Comparison of ENCODE assay signal across 7 mouse cellular contexts in the genomic region with DNA sequence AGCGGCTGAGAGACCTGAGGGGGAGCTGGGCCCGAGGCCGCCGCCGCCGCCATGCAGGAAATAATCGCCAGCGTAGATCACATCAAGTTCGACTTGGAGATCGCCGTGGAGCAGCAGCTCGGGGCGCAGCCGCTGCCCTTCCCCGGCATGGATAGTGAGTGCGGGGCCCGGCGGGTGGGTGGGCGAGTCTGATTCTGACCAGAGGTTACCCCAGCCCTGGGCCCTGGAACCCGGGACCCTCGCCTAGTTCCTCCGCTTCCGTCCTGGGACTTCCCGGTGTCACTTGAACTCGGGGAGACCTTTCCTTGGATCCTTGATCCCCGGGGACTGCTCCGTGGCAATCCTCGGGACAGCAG. TPM values are rescaled to one million over a fixed set of nuclear protein-coding genes. Genes with fewer than 3 reads are reported as not detected.
A peak's percentile ranks its signal among the peaks of the same experiment; 100 is the strongest.
DNase-seq lines count a peak whose midpoint lies in the region; ATAC-seq and TF ChIP-seq lines count a peak whose summit lies in the region.

No protein-coding gene starts in this region.

- peak overlapping the region; percentile 96 for H3K9ac ChIP-seq in forebrain, embryonic 13.5 days
- peak overlapping the region; percentile 83 for H3K9ac ChIP-seq in liver, adult 2 months (ENCODE audit: low read depth, low read length)

- under 1% methylated on average over 28 of the region's 28 CpGs for WGBS in spleen, adult 2 months
- under 1% methylated on average over 27 of the region's 28 CpGs for WGBS in forebrain, embryonic 13.5 days
- WGBS in liver, adult 2 months, result 0% methylated on average over 28 of the region's 28 CpGs

- H3K4me3 ChIP-seq in spleen, adult 2 months (ENCODE audit: extremely low read depth, insufficient read depth, insufficient read length), result peak overlapping the region; percentile 84
- peak overlapping the region; percentile 95 for H3K4me3 ChIP-seq in forebrain, embryonic 13.5 days
- peak overlapping the region; percentile 74 for H3K4me3 ChIP-seq in liver, adult 2 months (ENCODE audit: insufficient read depth, low read depth, low read length)

- H3K36me3 ChIP-seq in spleen, adult 2 months (ENCODE audit: control insufficient read depth, insufficient read depth, low read length), result peaks cover 10% of the 10 kb centered on the region
- H3K36me3 ChIP-seq in forebrain, embryonic 13.5 days (ENCODE audit: poor library complexity, severe bottlenecking), result peaks cover 52% of the 10 kb centered on the region
- H3K36me3 ChIP-seq in liver, adult 2 months (ENCODE audit: control insufficient read depth, insufficient read depth, low read length), result no peaks in the 10 kb centered on the region; the same call in 1 of the 2 replicates

- peak overlapping the region; percentile 70 for H3K27ac ChIP-seq in spleen, adult 2 months (ENCODE audit: insufficient read depth, low read length)
- H3K27ac ChIP-seq in forebrain, embryonic 13.5 days, result peak overlapping the region; percentile 75
- peak overlapping the region; percentile 20 for H3K27ac ChIP-seq in liver, adult 2 months (replicated peaks; ENCODE audit: insufficient read depth, low read depth, low read length)

- DNase-seq in spleen, adult 2 months (ENCODE audit: low read depth in 1 of 2, low spot score in 2 of 2), result no peak
- DNase-seq in spleen, adult 18-20 months, result no peak
- DNase-seq in liver, adult 2 months (ENCODE audit: extremely low read depth, low read depth, low spot score), result no peak
- DNase-seq in frontal cortex, postnatal 36 days (ENCODE audit: low spot score in 2 of 2), result no peak
- no peak for DNase-seq in urinary bladder, postnatal 25 days (ENCODE audit: low spot score)
- DNase-seq in spleen, postnatal 10 days (ENCODE audit: low spot score in 2 of 2), result no peak

- no peaks in the 10 kb centered on the region for H3K9me3 ChIP-seq in forebrain, embryonic 13.5 days (replicated peaks)

- TF ChIP-seq CTCF in spleen, adult 2 months (IDR thresholded peaks at IDR 0.05; ENCODE audit: extremely low read depth, insufficient read depth, insufficient read length, insufficient replicate concordance), result no peak
- no peak for TF ChIP-seq CTCF in liver, adult 2 months (IDR thresholded peaks at IDR 0.05; ENCODE audit: low read depth, low read length)

- no peak for TF ChIP-seq POLR2A in spleen, adult 2 months (IDR thresholded peaks at IDR 0.05; ENCODE audit: low read depth, low read length)
- TF ChIP-seq POLR2A in liver, adult 2 months (IDR thresholded peaks at IDR 0.05; ENCODE audit: extremely low read depth, insufficient read depth, low read length), result no peak

- peaks cover 9% of the 10 kb centered on the region; the same call in 1 of the 2 replicates for H3K4me1 ChIP-seq in spleen, adult 2 months (ENCODE audit: control insufficient read depth, insufficient read depth, insufficient read length)
- H3K4me1 ChIP-seq in forebrain, embryonic 13.5 days, result peaks cover 22% of the 10 kb centered on the region
- H3K4me1 ChIP-seq in liver, adult 2 months (ENCODE audit: control insufficient read depth, insufficient read depth, low read length), result peaks cover 7% of the 10 kb centered on the region

- H3K4me2 ChIP-seq in forebrain, embryonic 13.5 days, result peak overlapping the region; percentile 97

- H3K79me2 ChIP-seq in liver, adult 2 months (ENCODE audit: control insufficient read depth, insufficient read depth, low read length), result peaks cover 17% of the 10 kb centered on the region; the same call in 1 of the 2 replicates

- ATAC-seq in forebrain, embryonic 13.5 days, result peak; percentile 77

- no peaks in the 10 kb centered on the region for H3K27me3 ChIP-seq in spleen, adult 2 months (ENCODE audit: control insufficient read depth, insufficient read depth, low read length)
- no peaks in the 10 kb centered on the region for H3K27me3 ChIP-seq in forebrain, embryonic 13.5 days
- no peaks in the 10 kb centered on the region for H3K27me3 ChIP-seq in liver, adult 2 months (ENCODE audit: control insufficient read depth, insufficient read depth, low read length)

RNA-seq across cellular contexts. Expression of a gene that starts 0.3 kb away (rescaled TPM):
- 25.5 and 31.7 TPM in 2 replicates for polyA plus RNA-seq in spleen, adult 2 months (2012; rRNA removed)
- 64.0 and 69.6 TPM in 2 replicates for polyA plus RNA-seq in forebrain, embryonic 13.5 days (2015; fragmentation: Nextera tagmentation; extraction: Ambion mirVana)
- total RNA-seq in liver, adult 2 months (2014; rRNA removed), result 16.4 TPM in 2 replicates
- 16.8 and 20.2 TPM in 2 replicates for polyA plus RNA-seq in liver, adult 2 months (2012; rRNA removed)

RNA-seq across cellular contexts. Expression of a gene that starts 0.4 kb away (rescaled TPM):
- 8.4 and 9.7 TPM in 2 replicates for polyA plus RNA-seq in spleen, adult 2 months (2012; rRNA removed)
- polyA plus RNA-seq in forebrain, embryonic 13.5 days (2015; fragmentation: Nextera tagmentation; extraction: Ambion mirVana), result 20.0 and 21.6 TPM in 2 replicates
- total RNA-seq in liver, adult 2 months (2014; rRNA removed), result 7.2 and 8.3 TPM in 2 replicates
- 7.5 and 7.6 TPM in 2 replicates for polyA plus RNA-seq in liver, adult 2 months (2012; rRNA removed)

RNA-seq across cellular contexts. Expression of a gene that starts 24.6 kb away (rescaled TPM):
- polyA plus RNA-seq in spleen, adult 2 months (2012; rRNA removed), result 48.4 and 49.7 TPM in 2 replicates
- polyA plus RNA-seq in forebrain, embryonic 13.5 days (2015; fragmentation: Nextera tagmentation; extraction: Ambion mirVana), result 672 and 745 TPM in 2 replicates
- total RNA-seq in liver, adult 2 months (2014; rRNA removed), result 331 and 332 TPM in 2 replicates
- polyA plus RNA-seq in liver, adult 2 months (2012; rRNA removed), result 171 and 187 TPM in 2 replicates

RNA-seq across cellular contexts. Expression of a gene that starts 27.1 kb away (rescaled TPM):
- 26.7 and 30.4 TPM in 2 replicates for polyA plus RNA-seq in spleen, adult 2 months (2012; rRNA removed)
- 247 and 259 TPM in 2 replicates for polyA plus RNA-seq in forebrain, embryonic 13.5 days (2015; fragmentation: Nextera tagmentation; extraction: Ambion mirVana)
- total RNA-seq in liver, adult 2 months (2014; rRNA removed), result 57.9 and 66.4 TPM in 2 replicates
- 45.5 and 45.7 TPM in 2 replicates for polyA plus RNA-seq in liver, adult 2 months (2012; rRNA removed)

RNA-seq across cellular contexts. Expression of a gene that starts 27.2 kb away (rescaled TPM):
- polyA plus RNA-seq in spleen, adult 2 months (2012; rRNA removed), result 17.8 and 18.4 TPM in 2 replicates
- 139 and 157 TPM in 2 replicates for polyA plus RNA-seq in forebrain, embryonic 13.5 days (2015; fragmentation: Nextera tagmentation; extraction: Ambion mirVana)
- total RNA-seq in liver, adult 2 months (2014; rRNA removed), result 12.6 and 16.1 TPM in 2 replicates
- 16.9 and 19.7 TPM in 2 replicates for polyA plus RNA-seq in liver, adult 2 months (2012; rRNA removed)

Comparison
In these comparisons a context has a peak if more than half of its experiments do, and no peak if none do; other contexts are left out.
1. H3K27ac ChIP-seq: peak in every context shown above with its lines; median percentile 75 in forebrain, embryonic 13.5 days; 70 in spleen, adult 2 months; 20 in liver, adult 2 months.